Mouse (Mus musculus) ES-Bruce4 (cell line): ENCODE results near the gene Clcn7.

ENCODE experiments used
- CTCF ChIP-seq: IDR thresholded peaks from one replicate; pipeline ENCODE4 v1.8.1; 2011; ENCODE audit warnings: low read depth, low read length
- EP300 ChIP-seq: IDR thresholded peaks from 2 replicates; pipeline ENCODE4 v1.6.1; 2011; ENCODE audit warnings: low read depth, low read length; ENCODE audit not compliant: insufficient read depth

GRCm38 (mm10) chr17:25172558-25172957, 39.4 kb downstream of the Clcn7 start:
- TF ChIP-seq CTCF (no peak), EP300 (no peak)
